Mouse (Mus musculus) neural tube, embryonic 11.5 days (tissue): Measurements from ENCODE around the gene Hoxa5. TPM values are rescaled to one million over a fixed set of nuclear protein-coding genes. Genes with fewer than 3 reads are reported as not detected.
A peak's percentile ranks its signal among the peaks of the same experiment; 100 is the strongest.

Source experiments
- ATAC-seq: fragments of 200-750 bp; cut with Nextera tagmentation; 2 replicates; pipeline ENCODE4 v1.8.0; 2017; ENCODE audit warnings: moderate number of reproducible peaks, mild to moderate bottlenecking, moderate TSS enrichment, moderate library complexity; ENCODE audit not compliant: insufficient read depth, low FRiP score, low TSS enrichment
- DNase-seq: peaks from one replicate; pipeline ENCODE4 v3.0.0-alpha.2; 2015; ENCODE audit warnings: low spot score
- H3K27ac ChIP-seq: fragments of 300-500 bp; sonication (generic); 2 replicates; pipeline ENCODE4 v1.5.1; 2014; ENCODE audit warnings: low read depth, mild to moderate bottlenecking, low read length
- H3K27me3 ChIP-seq: fragments of 300-500 bp; sonication (generic); 2 replicates; pipeline ENCODE4 v1.6.1; 2014; ENCODE audit warnings: mild to moderate bottlenecking, low read length, mixed read lengths; ENCODE audit not compliant: control insufficient read depth, insufficient read depth
- H3K36me3 ChIP-seq: fragments of 300-500 bp; sonication (generic); 2 replicates; pipeline ENCODE4 v1.6.1; 2014; ENCODE audit warnings: mild to moderate bottlenecking, low read length, moderate library complexity, mixed read lengths; ENCODE audit not compliant: control insufficient read depth, insufficient read depth
- H3K4me1 ChIP-seq: fragments of 300-500 bp; sonication (generic); 2 replicates; pipeline ENCODE4 v1.6.1; 2014; ENCODE audit warnings: low read length, mixed read lengths; ENCODE audit not compliant: control insufficient read depth, insufficient read depth
- H3K4me2 ChIP-seq: fragments of 300-500 bp; sonication (generic); 2 replicates; pipeline ENCODE4 v1.6.1; 2014; ENCODE audit warnings: low read depth, mild to moderate bottlenecking, moderate library complexity
- H3K4me3 ChIP-seq: fragments of 300-500 bp; sonication (generic); 2 replicates; pipeline ENCODE4 v1.5.1; 2014; ENCODE audit warnings: low read depth, low read length
- H3K9ac ChIP-seq: fragments of 300-500 bp; sonication (generic); 2 replicates; pipeline ENCODE4 v1.6.1; 2014; ENCODE audit warnings: mild to moderate bottlenecking, low read length
- H3K9me3 ChIP-seq: fragments of 300-500 bp; sonication (generic); 2 replicates; pipeline ENCODE4 v1.6.1; 2016; ENCODE audit warnings: low read length; ENCODE audit not compliant: control insufficient read depth
- WGBS: fragments of 180-500 bp; shearing (Covaris S2); extraction: QIAGEN DNeasy Blood & Tissue Kit; methylation state at CpG from one replicate; pipeline ENCODE4 v1.1.7; 2014; 5-methylcytosine and 5-hydroxymethylcytosine counted together
- polyA plus RNA-seq: library from polyadenylated mRNA; unstranded; fragments of >200 nt; fragmentation: Nextera tagmentation; extraction: Ambion mirVana; gene quantifications from 2 replicates; pipeline ENCODE4 v1.2.1, GENCODE M21; 2014

Gene Hoxa5
- polyA plus RNA-seq, 1 experiment from 2014 or later = 53.4 TPM

- WGBS = 2% methylated on average over 17 of the region's 18 CpGs
- Histone ChIP-seq H3K4me1 (peaks cover 40% of the 10 kb centered on the region), H3K36me3 (peaks cover 7% of the 10 kb centered on the region), H3K27me3 (no peaks in the 10 kb centered on the region), H3K4me3 (peak overlapping the region; percentile 87), H3K4me2 (peak overlapping the region; percentile 99), H3K27ac (peak overlapping the region; percentile 100), H3K9me3 (no peaks in the 10 kb centered on the region), H3K9ac (peak overlapping the region; percentile 99)
- DNase-seq (peak; percentile 49), ATAC-seq (no peak)
Observed at GRCm38 (mm10) chr6:52208868-52209684, 4.7 kb upstream of the Hoxa5 start.

GRCm38 (mm10) chr6:52208072-52208867 is 3.9 kb upstream of the Hoxa5 start, which contains the start of gene Hoxa6:
Gene Hoxa6, minus strand, starts transcription at chr6:52208722.
- Histone ChIP-seq H3K4me3 (peak within 1 kb of the TSS; percentile 87), H3K27me3 (no peaks in the 10 kb centered on the region), H3K4me1 (peaks cover 39% of the 10 kb centered on the region), H3K27ac (peak within 1 kb of the TSS; percentile 100), H3K4me2 (peak within 1 kb of the TSS; percentile 99), H3K9ac (peak within 1 kb of the TSS; percentile 99), H3K36me3 (peaks cover 12% of the 10 kb centered on the region), H3K9me3 (no peaks in the 10 kb centered on the region)
- peak; percentile 77 for DNase-seq
- 1% methylated on average over 47 of the region's 47 CpGs for WGBS
- peak; percentile 21; the same call in 1 of the 2 replicates for ATAC-seq

DNA sequence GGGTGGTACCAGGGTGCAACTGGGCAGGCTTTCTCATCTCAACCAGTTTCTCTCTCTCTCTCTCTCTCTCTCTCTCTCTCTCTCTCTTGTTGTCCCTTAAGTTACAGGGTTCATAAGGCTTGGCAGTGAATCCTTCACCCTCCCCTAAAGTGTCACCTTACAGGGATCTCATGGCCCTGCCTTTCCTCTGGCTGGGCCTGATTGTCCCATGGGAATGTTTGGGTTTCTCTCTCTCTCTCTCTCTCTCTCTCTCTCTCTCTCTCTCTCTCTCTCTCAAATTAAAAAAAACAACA is 3.2 kb upstream of the Hoxa5 start:
- peak overlapping the region; percentile 99 for H3K9ac ChIP-seq
- DNase-seq (no peak), ATAC-seq (no peak)
- no peaks in the 10 kb centered on the region for H3K27me3 ChIP-seq
- H3K4me1 ChIP-seq = peaks cover 39% of the 10 kb centered on the region
- peak overlapping the region; percentile 87 for H3K4me3 ChIP-seq
- H3K4me2 ChIP-seq = peak overlapping the region; percentile 99
- peaks cover 12% of the 10 kb centered on the region for H3K36me3 ChIP-seq
- no peaks in the 10 kb centered on the region for H3K9me3 ChIP-seq
- H3K27ac ChIP-seq = peak overlapping the region; percentile 100

DNA sequence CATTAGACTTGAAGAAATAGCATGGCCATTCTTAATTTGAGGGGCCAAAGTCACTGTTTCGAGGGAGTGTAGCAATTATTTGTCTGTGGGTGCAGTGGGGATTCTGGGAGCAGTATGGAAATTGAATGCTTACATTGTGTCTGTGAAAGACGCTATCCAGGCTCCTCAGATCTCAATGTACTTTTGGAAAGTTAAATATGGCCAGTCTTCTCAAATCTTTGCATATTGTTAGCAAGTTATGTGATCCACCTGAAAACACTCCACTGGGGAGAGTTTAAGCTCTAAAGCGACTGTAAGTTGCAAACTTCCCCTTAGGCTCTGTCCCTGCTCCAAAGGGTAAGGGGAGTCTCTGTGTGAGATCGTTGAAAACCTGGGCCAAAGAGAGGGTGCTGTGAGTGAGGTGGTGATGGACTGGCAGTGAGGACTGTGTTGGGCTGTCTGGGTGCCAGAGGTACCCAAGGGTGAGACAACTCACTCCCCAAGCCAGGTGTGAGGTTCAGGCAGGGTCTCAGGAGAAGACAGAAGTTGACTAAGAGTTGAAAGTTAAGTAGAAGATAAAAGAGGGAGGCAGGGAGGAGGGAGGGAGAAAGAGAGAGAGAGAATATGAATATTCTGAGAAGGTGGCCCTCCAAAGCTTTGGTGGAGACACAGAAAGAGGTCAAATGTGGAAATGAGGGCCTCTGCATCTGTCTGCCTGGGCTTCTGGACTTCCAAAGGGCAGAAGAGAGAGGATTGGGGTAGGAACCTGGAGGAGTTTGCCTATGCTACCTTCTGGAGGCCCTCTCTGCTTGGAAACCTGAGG is 2.7 kb upstream of the Hoxa5 start:
- peak; percentile 32 for DNase-seq
- Histone ChIP-seq H3K9me3 (no peaks in the 10 kb centered on the region), H3K36me3 (peaks cover 12% of the 10 kb centered on the region), H3K4me1 (peaks cover 39% of the 10 kb centered on the region), H3K4me2 (peak overlapping the region; percentile 99), H3K4me3 (peak overlapping the region; percentile 87), H3K9ac (peak overlapping the region; percentile 99), H3K27ac (peak overlapping the region; percentile 100), H3K27me3 (no peaks in the 10 kb centered on the region)
- no peak for ATAC-seq
- WGBS = 5% methylated on average over 4 of the region's 4 CpGs

- no peak for ATAC-seq
- peak overlapping the region; percentile 100 for H3K27ac ChIP-seq
- H3K9ac ChIP-seq = peak overlapping the region; percentile 99
- H3K27me3 ChIP-seq = no peaks in the 10 kb centered on the region
- DNase-seq = peak; percentile 70
- no peaks in the 10 kb centered on the region for H3K9me3 ChIP-seq
- H3K4me1 ChIP-seq = peaks cover 50% of the 10 kb centered on the region
- H3K4me3 ChIP-seq = peak overlapping the region; percentile 87
- H3K4me2 ChIP-seq = peak overlapping the region; percentile 99
- H3K36me3 ChIP-seq = peaks cover 12% of the 10 kb centered on the region
- WGBS = 2% methylated on average over 55 of the region's 55 CpGs
Observed at GRCm38 (mm10) chr6:52205638-52206621, 1.5 kb upstream of the Hoxa5 start.

- DNase-seq (no peak), ATAC-seq (no peak)
- peak overlapping the region; percentile 100 for H3K27ac ChIP-seq
- H3K9ac ChIP-seq = peak overlapping the region; percentile 99
- no peaks in the 10 kb centered on the region for H3K27me3 ChIP-seq
- no peaks in the 10 kb centered on the region for H3K9me3 ChIP-seq
- H3K4me3 ChIP-seq = peak overlapping the region; percentile 87
- WGBS = 2% methylated on average over 14 of the region's 14 CpGs
- H3K36me3 ChIP-seq = peaks cover 15% of the 10 kb centered on the region
- H3K4me2 ChIP-seq = peak overlapping the region; percentile 99
- peaks cover 56% of the 10 kb centered on the region for H3K4me1 ChIP-seq
Observed at GRCm38 (mm10) chr6:52205221-52205620, 834 bp upstream of the Hoxa5 start.

GRCm38 (mm10) chr6:52203371-52204049 is 877 bp downstream of the Hoxa5 start:
- H3K27ac ChIP-seq = peak overlapping the region; percentile 100
- no peaks in the 10 kb centered on the region for H3K9me3 ChIP-seq
- peaks cover 57% of the 10 kb centered on the region for H3K4me1 ChIP-seq
- H3K4me3 ChIP-seq = peak overlapping the region; percentile 87
- peaks cover 15% of the 10 kb centered on the region for H3K36me3 ChIP-seq
- under 1% methylated on average over 43 of the region's 46 CpGs for WGBS
- ATAC-seq (peak; percentile 48; the same call in 1 of the 2 replicates), DNase-seq (peak; percentile 72)
- peak overlapping the region; percentile 99 for H3K4me2 ChIP-seq
- H3K9ac ChIP-seq = peak overlapping the region; percentile 98
- H3K27me3 ChIP-seq = no peaks in the 10 kb centered on the region
